Mouse (Mus musculus): ENCODE results near the gene Fgfr2.

The Fgfr2 gene

DNA sequence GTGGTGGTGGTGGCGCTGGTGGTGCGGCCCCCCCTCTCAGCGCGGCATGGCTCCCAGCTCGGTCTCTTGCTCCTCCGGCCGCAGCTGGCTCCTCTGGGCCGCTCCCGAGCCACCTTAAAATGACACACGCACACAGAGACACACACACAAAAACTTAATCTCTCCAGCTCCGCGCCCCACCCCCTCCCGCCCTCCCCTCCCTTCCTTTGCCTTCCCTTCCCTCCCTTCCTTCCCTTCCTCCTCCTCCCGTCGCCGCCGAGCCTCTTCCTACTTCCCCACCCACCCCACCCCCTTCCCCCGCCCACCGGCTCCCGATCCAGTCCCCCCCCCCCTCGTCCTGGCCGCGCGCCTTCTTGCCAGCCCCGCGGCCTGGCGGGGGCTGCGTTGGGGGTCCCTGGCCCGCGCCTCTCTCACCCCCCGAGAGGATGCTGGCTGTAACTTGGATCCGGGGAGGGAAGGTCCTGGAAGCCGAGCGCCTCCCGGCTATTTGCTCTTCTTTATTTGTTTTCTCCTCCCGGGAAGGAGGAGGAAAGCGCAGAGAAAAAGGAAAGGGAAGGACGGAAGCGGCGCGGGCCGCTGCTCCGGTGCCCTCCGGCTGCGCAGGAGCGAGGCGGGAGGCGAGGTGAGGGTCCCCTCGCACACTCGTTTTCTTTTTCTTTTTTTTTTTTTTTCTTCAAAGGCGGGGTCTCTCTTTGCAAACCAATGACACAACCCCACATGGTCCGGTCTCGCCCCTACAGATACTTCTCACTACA is at the start of gene Fgfr2:
TSS of gene Fgfr2 (minus strand) at position 107 of the 755 bp plus-strand sequence.
- DNase-seq (ENCODE audit: low read depth) = peak; percentile 76

DNA sequence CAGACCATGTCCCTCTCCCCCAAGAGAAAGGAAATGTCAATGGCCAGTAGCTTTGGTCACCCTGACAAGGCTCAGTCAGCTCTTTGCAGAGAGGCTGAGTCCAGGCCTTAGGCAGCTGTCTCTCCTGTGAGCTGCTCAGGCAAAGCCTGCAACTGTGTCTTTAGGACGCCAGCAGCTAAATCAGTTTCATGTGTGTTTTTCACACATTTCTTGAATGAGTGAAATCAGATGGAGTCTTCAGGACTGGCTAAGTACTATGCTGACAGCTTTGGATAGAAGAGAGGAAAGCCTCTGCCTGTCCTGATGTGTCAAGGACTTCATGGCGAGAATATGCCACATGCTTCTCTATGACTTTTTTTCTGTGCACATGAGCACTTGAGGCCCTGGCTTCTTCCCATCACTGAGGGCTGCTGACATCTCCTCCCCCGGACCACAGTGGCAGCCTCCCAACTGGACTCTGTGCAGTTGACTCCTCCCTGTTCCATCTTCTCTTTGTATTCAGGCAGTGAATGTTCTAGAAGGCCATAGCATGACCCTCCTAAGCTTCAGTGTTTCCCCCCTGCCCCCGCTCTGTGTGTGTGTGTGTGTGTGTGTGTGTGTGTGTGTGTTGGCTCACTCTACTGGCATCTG is 48.4 kb upstream of the Fgfr2 start:
- DNase-seq (ENCODE audit: low read depth) = peak; percentile 22

DNA sequence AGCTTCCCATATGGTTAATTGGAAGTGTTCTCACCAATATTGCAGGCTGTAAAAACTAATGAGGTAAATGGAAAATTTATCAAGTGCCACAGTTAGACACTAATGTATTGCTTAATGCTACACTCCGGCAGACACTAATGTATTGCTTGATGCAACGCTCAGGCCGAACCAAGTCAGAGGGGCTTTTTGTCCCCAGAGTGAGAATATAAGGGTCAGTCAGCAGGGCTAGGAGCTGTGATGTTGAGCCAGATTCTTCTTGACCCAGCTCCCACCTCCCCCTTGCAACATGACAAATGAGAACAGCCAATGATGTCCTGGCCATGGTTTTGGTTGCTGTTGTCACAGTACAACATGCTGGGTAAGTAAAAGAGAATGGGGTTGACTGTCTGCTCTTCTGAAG is 45.8 kb upstream of the Fgfr2 start:
- no peak for DNase-seq (ENCODE audit: low read depth)

DNA sequence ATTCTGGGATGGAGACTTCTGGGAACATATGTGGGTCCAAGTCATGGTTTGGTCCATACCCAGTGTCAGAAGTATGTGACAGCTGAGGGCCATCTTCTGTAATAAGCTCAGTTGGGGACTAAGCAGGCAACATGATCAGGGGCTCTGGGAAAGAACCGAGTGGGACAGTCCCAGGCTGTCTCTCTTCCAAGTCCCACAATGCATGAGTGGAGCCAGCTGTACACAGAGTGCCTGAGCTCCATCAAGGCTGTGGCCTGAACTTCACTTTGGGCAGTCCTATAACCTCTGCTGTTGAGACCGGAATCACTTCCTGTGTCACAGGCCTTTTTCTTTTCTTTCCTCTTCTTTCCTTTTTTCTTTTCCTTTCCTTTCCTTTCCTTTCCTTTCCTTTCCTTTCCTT is 44.8 kb upstream of the Fgfr2 start:
- DNase-seq (ENCODE audit: low read depth) = no peak

DNA sequence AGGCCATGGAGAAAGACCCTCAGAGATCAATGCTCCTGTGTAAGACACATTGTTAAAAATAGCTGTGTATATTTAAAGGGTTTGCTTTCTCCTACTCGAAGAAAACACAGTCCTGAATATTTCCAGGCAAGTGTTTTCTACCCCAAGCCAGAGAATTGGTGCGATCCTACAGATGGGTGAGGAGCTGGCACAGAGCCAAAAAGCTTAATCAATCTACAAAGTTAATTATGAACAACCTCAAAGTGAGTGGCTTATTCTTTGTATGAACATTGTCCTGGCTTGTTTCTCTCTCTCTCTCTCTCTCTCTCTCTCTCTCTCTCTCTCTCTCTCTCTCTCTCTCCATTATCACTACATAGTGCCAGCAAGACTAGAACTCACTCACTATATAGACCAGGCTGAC is 41.6 kb upstream of the Fgfr2 start:
- DNase-seq (ENCODE audit: low read depth) = no peak

DNA sequence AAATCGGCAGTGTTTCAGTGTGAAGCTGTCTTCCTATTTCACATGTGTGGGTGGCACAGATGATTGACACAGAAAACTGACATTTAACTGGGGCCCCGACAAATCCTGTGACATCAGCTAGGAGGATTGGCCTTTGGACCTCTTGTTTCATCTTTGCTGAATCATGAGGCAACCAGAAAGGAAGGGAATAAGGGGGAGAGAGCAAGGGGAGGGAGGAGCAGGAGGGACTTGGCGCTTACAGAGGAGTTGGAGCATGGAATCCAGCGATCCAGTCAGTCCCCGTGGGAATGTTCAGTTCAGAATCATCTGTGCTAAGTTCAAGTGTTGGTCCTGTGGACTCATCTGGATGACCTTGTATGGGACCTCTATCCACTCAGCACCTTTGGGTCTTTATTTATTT is 39.9 kb upstream of the Fgfr2 start:
- peak; percentile 5 for DNase-seq (ENCODE audit: low read depth)

DNA sequence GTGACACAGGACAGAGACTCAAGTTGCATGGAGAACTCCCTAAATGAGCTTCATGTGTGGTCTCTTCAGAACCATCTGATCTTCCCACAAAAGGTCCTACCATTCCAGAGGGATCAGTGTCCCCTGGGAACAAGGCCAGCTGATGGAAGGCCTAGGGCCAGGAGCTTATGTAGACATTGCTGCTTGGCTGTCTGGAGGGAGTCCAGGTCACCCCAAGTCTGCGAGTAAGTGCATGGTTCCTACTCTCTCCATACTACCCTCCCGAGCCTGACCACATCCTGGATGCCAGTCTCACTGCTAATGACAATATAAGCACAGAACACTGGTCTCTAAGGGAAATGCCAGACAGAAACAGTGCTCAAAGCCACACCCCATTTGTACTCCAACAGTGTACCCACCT is 39.0 kb upstream of the Fgfr2 start:
- DNase-seq (ENCODE audit: low read depth) = peak; percentile 26

DNA sequence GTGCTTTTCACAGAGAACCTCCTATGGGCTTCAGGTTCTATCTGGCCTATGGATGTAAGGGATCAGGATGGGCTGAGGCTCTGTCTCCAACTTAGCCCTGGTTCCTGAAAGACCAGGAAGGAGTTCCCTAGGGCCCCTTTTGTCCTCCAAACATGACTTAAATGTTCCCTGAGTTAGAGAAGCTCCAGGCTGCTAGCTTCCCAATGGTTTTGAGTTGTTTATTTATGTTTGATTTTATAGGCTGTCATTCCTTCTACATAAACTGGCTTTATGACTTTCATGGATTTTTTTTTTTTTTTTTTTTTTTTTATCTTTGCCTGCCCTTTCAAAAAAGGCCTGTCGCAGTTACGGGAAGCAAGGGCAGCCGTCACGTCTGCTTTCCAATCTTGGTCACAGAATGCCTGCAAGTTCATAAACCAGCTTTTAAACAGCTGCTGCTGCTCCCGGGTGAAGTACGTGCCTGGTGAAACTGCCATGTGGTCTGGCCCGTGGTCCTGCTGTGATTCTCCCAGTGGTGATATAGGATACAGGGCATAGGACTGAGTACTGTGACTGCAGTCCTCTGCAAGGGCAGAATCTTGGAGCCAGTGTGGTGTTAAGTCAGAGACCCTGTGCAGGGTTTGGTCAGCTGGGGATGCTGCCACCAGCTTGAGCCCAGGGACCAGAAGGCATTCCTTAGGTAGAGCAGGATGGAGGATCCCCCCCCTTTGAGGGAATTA is 38.4 kb upstream of the Fgfr2 start:
- DNase-seq (ENCODE audit: low read depth) = no peak

DNA sequence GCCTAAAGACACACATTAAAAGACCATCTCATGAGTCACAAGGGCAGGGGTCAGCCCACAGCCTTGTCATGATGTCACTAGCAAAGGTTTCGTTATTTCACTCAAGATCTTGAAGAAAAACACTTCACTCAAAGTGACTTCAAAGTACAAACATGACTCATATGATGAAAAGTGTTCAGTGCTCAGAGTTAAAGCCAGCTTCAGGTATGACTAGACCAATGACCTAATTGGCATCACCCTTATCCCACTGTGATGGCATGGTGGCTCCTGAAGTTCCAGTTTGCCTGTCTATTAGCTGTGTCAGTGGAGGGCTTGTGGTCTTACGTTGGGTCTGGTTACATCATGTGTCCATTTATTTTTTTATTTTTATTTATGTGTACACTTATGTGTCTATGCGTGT is 36.4 kb upstream of the Fgfr2 start:
- no peak for DNase-seq (ENCODE audit: low read depth)

DNA sequence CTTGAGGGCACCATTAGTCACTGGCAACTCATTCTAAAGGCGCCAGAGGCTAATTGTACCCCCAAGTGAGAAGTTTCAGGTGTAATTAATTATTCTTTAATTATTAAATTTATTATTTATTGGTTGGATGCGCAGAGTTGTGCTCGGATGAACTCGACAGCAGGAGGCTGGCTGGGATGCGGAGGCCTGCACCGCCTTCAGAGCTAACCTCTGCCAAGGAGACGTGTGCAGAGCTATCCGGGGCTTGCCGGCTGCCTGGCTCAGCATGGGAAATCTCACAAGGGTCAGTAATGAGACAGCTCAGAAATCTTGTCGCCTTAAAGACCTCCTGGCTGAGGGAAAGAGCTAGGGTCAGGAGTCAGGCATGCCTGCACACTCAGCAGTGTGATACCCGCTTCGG is 32.5 kb upstream of the Fgfr2 start:
- no peak for DNase-seq (ENCODE audit: low read depth)

DNA sequence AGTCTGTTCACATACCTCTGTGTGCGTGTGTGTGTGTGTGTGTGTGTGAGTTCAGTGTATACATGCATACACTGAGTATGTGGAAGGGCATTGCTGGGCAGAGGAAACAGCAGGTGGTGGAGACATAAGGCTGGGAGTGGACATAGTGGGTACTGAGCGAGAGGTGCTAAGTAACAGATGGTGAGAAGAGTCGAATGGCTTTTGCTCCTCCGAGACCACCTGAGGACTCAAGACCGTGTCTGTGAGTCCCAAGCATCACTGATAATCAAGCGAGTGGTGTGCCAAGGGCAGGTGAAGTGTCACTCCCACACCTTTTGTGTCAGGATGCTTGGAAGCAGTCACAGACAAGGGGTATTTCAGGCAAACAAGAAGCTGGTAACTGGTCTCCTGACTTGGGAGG is 31.7 kb upstream of the Fgfr2 start:
- no peak for DNase-seq (ENCODE audit: low read depth)

DNA sequence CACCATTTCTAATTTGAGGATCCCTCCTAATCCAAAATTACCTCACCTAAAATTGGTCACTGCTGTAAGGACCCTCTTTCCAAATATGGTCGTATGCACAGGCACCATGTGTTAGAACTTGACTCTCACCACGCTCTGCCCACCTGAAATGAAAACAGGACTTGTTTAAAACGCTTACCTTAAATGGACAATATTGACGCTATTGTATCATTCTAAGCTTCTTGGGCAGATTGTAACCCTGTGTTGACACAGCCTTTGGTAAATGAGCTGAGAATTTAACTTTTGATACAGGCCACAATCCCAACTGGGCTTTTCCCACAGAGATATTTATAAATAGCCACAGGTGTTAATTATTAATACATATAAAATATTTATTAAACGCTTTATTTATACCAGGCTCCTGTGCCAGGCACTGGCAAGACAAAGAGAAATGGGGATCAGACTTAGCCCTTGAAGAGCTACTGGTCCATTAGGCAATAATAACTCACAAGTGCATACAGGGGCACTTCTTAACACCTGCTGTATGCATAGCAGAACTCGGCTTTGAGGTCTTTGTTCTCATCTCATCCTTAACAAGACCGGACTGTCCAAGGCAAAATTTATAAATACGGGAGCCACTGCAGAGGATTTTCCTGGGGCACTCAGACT is 16.7 kb upstream of the Fgfr2 start:
- DNase-seq (ENCODE audit: low read depth) = no peak

DNA sequence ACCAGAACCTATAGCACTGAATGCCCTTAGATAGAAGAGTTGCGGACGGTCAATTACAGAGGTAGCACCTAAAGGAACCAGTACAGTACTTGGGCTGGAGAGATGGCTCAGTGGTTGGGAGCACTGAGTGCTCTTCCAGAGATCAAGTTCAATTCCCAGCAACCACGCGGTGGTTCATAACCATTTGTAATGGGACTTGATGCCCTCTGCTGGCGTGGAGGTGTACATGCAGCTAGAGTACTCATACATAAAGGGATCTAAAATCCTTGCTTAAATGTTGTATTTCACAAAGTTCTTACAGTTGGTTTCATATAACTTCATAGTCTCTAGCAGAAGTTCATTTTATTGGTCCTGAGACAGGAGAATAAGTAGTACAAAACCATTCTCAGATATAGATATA is 10.4 kb upstream of the Fgfr2 start:
- DNase-seq (ENCODE audit: low read depth) = peak; percentile 27

DNA sequence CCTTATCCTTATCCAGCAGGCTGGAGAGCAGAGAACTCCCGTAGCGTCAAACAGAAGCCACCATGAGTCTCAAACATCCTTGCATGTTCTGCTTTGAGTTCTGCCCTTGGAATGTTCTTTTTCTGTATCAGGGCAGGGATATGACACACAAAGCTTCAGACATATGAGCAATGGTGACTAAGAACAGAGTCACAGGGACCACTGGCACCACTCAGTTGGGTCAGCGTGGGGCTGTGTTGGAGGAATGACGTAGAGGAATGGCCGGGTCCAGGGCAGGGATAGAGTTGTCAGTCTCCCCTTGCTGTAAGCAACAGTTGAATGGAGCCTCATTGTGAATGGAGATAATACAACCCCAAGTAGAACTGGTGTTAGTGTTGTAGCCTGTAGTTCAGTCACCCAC is 9.6 kb upstream of the Fgfr2 start:
- no peak for DNase-seq (ENCODE audit: low read depth)

DNA sequence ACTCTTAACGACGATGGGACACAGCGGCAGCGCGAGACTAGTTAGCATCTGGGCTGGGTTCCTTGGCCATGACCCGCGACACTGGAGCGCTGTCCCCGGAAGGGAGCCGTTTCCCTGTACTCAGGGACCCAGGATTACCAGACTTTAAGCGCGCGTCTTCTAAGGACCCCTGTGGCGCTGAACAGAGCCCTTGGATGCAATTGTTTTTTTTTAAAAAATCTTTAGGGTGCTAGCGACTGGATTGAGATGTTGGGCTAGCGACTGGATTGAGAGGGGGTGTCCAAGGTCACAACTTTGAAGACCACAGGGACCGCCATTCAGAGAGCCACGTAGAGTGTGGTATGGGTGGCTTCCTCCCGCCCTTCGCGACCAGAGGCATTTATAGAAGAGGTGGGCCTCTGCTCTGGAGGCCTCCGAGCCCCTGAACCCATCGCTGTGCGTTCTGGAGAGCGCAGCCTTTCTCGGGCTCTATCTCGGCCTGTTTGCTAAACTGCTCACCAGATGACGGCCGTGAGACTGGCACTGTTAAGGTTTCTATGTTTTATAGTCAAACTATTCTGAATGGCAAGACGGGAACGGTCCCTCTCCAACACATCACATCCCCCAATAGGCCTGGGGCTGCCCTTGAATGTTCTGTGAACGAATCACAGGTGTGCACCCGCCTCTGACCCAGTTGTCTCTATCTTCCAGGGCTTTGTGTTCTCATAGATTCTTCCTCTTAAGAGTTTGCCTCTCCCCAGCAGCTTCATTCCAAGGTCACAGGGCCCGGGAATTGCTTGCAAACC is 1.7 kb upstream of the Fgfr2 start:
- DNase-seq (ENCODE audit: low read depth) = no peak

DNA sequence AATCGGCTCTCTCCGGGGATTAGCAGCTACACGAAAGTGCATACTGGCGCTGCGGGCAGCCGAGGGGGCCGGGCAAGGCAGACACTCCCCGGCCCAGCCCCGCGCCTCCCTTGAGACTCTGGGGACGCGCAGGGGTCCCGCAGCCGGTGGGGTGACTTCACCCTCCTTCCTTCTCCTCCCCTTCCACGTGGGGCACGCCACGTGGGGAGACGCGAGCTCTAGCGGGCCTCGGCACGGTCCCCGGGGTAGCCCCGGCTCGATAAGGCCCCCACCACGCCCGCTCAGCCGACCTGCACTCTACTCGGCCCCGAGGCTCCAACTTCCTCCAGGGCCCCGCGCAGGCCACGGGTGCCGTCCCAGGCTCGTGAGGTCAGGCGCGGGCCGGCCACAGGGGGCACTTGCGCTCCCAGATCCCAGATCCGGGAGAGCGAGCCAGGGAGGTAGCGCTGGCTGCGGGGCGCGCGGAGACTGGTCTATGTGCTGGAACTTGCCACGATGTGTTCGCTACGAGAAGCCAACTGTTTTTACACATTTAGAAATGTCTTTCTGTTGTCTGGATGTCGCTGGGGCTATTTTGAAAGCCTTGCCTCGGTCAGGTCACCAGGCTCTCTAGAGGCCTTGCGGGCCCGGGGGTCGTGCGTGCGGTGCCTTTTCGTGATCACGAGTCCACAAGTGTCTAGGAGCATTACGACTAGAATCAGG is 1.0 kb upstream of the Fgfr2 start, which contains the start of gene Ctbp2:
TSS of gene Ctbp2 (minus strand) at position 356 of the 702 bp plus-strand sequence.
- peak; percentile 82 for DNase-seq (ENCODE audit: low read depth)

DNA sequence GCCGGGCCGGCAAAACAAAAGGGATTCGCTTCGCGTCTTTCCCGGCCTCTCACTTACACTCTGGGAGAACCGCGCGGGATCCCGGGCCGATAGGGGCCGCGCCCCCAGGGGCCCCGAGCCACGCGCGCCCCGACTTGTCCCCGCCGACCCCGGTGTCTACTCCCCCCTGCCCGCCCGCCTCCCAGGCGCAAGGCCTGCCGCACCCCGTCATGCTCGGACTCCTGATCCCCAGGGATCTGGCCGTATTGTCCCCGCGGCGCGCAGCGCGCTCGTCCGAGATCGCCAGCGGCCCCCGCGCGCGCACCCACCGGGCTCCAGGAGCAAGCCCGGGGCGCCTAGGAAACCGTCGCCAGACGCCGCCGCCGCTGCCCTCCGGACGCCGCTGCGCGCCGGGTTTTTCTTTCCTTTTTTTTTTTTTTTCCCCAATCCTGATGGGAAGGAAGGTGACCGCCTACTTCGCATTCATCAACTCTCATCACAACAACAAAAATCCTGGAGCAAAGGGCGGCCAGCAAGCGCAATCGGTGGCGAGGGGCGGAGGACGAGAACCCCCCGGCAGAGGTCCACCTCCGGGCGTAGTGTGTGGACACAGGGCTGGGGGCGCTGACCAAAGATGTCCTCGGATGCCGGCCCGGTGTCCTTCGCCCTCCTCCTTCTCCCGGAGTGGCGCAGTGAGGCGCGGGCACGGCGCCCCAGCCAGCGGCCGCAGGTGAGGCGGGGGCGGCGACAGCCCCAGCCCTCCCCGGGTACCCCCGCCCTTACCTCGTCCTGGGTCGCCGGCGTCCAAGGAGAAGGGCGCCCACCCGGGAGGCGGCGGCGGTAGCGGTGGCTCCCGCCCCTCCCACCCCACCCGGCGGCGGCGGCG is 539 bp downstream of the Fgfr2 start:
- DNase-seq (ENCODE audit: low read depth) = peak; percentile 62

DNA sequence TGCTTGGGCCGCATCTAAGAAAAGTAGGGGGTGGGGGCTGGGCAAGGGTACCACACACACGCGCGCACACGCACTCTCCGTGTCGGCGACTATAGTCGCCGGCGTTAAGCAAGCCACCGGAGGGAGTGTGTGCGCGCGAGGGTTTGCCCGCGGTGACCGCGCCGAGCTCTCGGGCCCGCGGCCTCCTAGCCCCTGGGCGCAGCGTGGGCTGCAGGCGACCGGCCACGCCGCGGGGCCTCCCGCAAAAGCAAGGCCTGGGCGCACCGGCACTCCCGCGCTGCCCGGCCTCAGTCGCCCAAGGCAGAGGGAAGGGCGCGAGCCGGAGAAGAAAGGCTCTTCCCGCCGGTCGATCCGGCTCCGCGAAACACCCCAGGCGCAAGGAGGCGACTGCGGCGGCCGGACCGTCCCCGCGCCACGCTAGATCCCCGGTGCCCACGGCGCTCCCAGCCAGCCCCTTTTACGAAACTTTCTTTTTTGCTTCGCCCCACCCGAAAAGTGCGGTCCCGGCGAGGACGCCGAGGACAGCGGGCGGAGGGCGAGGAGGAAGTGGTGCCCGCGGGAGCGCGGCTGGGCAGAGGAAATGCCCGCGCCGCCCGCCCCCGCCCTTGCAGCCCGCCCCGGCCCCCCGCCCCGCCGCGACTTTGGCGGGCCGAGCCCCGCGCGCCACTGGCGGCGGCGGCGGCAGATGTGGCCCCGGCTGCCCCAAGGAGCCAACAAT is 1.3 kb downstream of the Fgfr2 start:
- DNase-seq (ENCODE audit: low read depth) = peak; percentile 43

DNA sequence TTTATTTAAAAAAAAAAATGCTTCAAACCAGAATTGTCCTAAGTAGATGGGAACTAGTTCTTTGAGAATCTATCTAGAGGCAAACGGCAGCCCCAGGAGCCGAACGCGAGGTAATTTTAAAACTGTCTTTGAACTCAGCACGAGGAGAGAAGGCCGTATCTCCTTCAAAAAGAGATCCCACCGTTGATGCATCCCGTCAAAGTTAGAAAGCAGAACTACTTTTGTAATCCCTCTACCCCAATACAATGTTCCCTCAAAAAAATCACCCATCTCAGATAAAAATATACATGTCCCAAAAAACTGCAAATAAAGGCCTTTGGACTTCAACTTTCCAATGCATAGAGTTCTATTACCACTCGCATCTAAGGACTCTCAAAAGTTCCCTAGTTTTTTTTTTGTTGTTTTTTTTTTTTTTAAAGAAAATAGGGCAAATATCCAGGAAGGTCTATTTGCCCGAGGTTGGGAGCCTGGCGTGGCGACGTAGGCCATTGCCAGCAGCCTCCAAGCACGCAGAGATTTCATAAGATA is 2.0 kb downstream of the Fgfr2 start:
- DNase-seq (ENCODE audit: low read depth) = no peak

Measured in NIH3T3 (cell line).